8 mouse cellular contexts compared by ENCODE assay signal in genomic region chr17:45563216-45563615, GRCm38 (mm10). TPM values are rescaled to one million over a fixed set of nuclear protein-coding genes. Genes with fewer than 3 reads are reported as not detected.
A peak's percentile ranks its signal among the peaks of the same experiment; 100 is the strongest.
DNase-seq lines count a peak whose midpoint lies in the region; ATAC-seq and TF ChIP-seq lines count a peak whose summit lies in the region.

No protein-coding gene starts in this region.

- no peaks in the 10 kb centered on the region for H3K27me3 ChIP-seq in heart, adult 2 months (ENCODE audit: control insufficient read depth, insufficient read depth, low read length)
- H3K27me3 ChIP-seq in stomach, embryonic 14.5 days (ENCODE audit: control insufficient read depth, insufficient read depth, low read length): no peaks in the 10 kb centered on the region
- no peaks in the 10 kb centered on the region for H3K27me3 ChIP-seq in stomach, postnatal 0 days (ENCODE audit: control insufficient read depth, insufficient read depth, low read length)
- peaks cover under 1% of the 10 kb centered on the region; the same call in 1 of the 2 replicates for H3K27me3 ChIP-seq in limb, embryonic 12.5 days
- no peaks in the 10 kb centered on the region for H3K27me3 ChIP-seq in splenic B cell, adult 2 months (ENCODE audit: control insufficient read depth, insufficient read depth, low read length, poor library complexity, severe bottlenecking)

- H3K4me3 ChIP-seq in heart, adult 2 months: no peak overlapping the region
- no peak overlapping the region for H3K4me3 ChIP-seq in stomach, embryonic 14.5 days (ENCODE audit: low read depth, low read length)
- no peak overlapping the region for H3K4me3 ChIP-seq in stomach, postnatal 0 days (ENCODE audit: low read depth, low read length)
- no peak overlapping the region for H3K4me3 ChIP-seq in limb, embryonic 12.5 days (replicated peaks)

- no peak for TF ChIP-seq CTCF in heart, adult 2 months (IDR thresholded peaks at IDR 0.05)
- no peak for TF ChIP-seq CTCF in stomach, postnatal 0 days (IDR thresholded peaks at IDR 0.05; ENCODE audit: low read depth)

- peaks cover 3% of the 10 kb centered on the region; the same call in 1 of the 2 replicates for H3K36me3 ChIP-seq in heart, adult 2 months (ENCODE audit: control insufficient read depth, insufficient read depth, low read length)
- peaks cover 23% of the 10 kb centered on the region for H3K36me3 ChIP-seq in stomach, embryonic 14.5 days (ENCODE audit: control insufficient read depth, insufficient read depth, low read length)
- peaks cover 11% of the 10 kb centered on the region for H3K36me3 ChIP-seq in stomach, postnatal 0 days (ENCODE audit: control insufficient read depth, insufficient read depth, low read length)
- peaks cover 40% of the 10 kb centered on the region for H3K36me3 ChIP-seq in limb, embryonic 12.5 days
- H3K36me3 ChIP-seq in splenic B cell, adult 2 months (ENCODE audit: control insufficient read depth, insufficient read depth, low read length, poor library complexity, severe bottlenecking): peaks cover 15% of the 10 kb centered on the region

- no peak overlapping the region for H3K9ac ChIP-seq in heart, adult 2 months (ENCODE audit: low read depth, low read length)
- no peak overlapping the region for H3K9ac ChIP-seq in stomach, embryonic 14.5 days (replicated peaks; ENCODE audit: low read depth, low read length)
- no peak overlapping the region for H3K9ac ChIP-seq in stomach, postnatal 0 days (ENCODE audit: low read length)
- H3K9ac ChIP-seq in limb, embryonic 12.5 days (replicated peaks): no peak overlapping the region

- H3K27ac ChIP-seq in heart, adult 2 months: peak overlapping the region; percentile 15; the same call in 1 of the 2 replicates
- H3K27ac ChIP-seq in stomach, embryonic 14.5 days (ENCODE audit: low read length): no peak overlapping the region
- H3K27ac ChIP-seq in stomach, postnatal 0 days (replicated peaks): no peak overlapping the region
- H3K27ac ChIP-seq in limb, embryonic 12.5 days: no peak overlapping the region

- no peak for TF ChIP-seq EP300 in heart, adult 2 months (IDR thresholded peaks at IDR 0.05; ENCODE audit: insufficient read depth, low read depth, low read length)
- TF ChIP-seq EP300 in stomach, postnatal 0 days (optimal IDR thresholded peaks at IDR 0.05): no peak

- H3K9me3 ChIP-seq in stomach, embryonic 14.5 days (ENCODE audit: control insufficient read depth, low read depth, low read length): no peaks in the 10 kb centered on the region
- H3K9me3 ChIP-seq in stomach, postnatal 0 days (ENCODE audit: control insufficient read depth, low read length): no peaks in the 10 kb centered on the region
- H3K9me3 ChIP-seq in limb, embryonic 12.5 days: no peaks in the 10 kb centered on the region

- peak overlapping the region; percentile 99; the same call in 1 of the 2 replicates for H3K4me2 ChIP-seq in stomach, embryonic 14.5 days (replicated peaks; ENCODE audit: low read depth, low read length)
- no peak overlapping the region for H3K4me2 ChIP-seq in stomach, postnatal 0 days (replicated peaks; ENCODE audit: low read depth)
- H3K4me2 ChIP-seq in limb, embryonic 12.5 days: peak overlapping the region; percentile 97

- H3K79me2 ChIP-seq in heart, adult 2 months (replicated peaks; ENCODE audit: control insufficient read depth, insufficient read depth, low read length): no peaks in the 10 kb centered on the region

- no peak for TF ChIP-seq POLR2A in heart, adult 2 months (IDR thresholded peaks at IDR 0.05; ENCODE audit: insufficient read depth, low read depth, low read length)

- intact Hi-C loops in heart, adult 2 months (cut with DNase I): no loop called here
- intact Hi-C loops in heart, postnatal 25 days (cut with DNase I): loop anchor here (10.0 kb wide), 1 partner anchor 472 kb away; the partner anchor contains the start of gene Vegfa

- 65% methylated on average over 12 of the region's 12 CpGs for WGBS in heart, adult 2 months
- WGBS in stomach, embryonic 14.5 days: 74% methylated on average over 12 of the region's 12 CpGs
- WGBS in stomach, postnatal 0 days: 75% methylated on average over 12 of the region's 12 CpGs
- 77% methylated on average over 12 of the region's 12 CpGs for WGBS in limb, embryonic 12.5 days

- DNase-seq in heart, adult 2 months: no peak
- DNase-seq in heart, postnatal 25 days (ENCODE audit: low spot score): no peak
- DNase-seq in stomach, postnatal 0 days (ENCODE audit: low spot score): no peak
- peak; percentile 77 for DNase-seq in splenic B cell, adult 2 months (ENCODE audit: low read depth, low spot score)
- no peak for DNase-seq in gastrocnemius, postnatal 10 days
- no peak for DNase-seq in gastrocnemius, postnatal 25 days

- no peak for ATAC-seq in stomach, embryonic 14.5 days (ENCODE audit: insufficient number of reproducible peaks, insufficient read depth, low FRiP score, low read depth)
- no peak for ATAC-seq in stomach, postnatal 0 days (ENCODE audit: low FRiP score, low TSS enrichment)
- no peak for ATAC-seq in limb, embryonic 12.5 days (ENCODE audit: insufficient number of reproducible peaks, insufficient read depth, low FRiP score, low TSS enrichment, low read depth)

- H3K4me1 ChIP-seq in heart, adult 2 months (ENCODE audit: control insufficient read depth, insufficient read depth, low read length): peaks cover 3% of the 10 kb centered on the region
- peaks cover 12% of the 10 kb centered on the region; the same call in 1 of the 2 replicates for H3K4me1 ChIP-seq in stomach, embryonic 14.5 days (ENCODE audit: control insufficient read depth, insufficient read depth, low read length)
- H3K4me1 ChIP-seq in stomach, postnatal 0 days (replicated peaks; ENCODE audit: control insufficient read depth, insufficient read depth): no peaks in the 10 kb centered on the region
- H3K4me1 ChIP-seq in limb, embryonic 12.5 days (replicated peaks): peaks cover 16% of the 10 kb centered on the region

RNA-seq across cellular contexts. Expression of gene Slc35b2, which starts 0.5 kb away (rescaled TPM):
- 10 to 100 TPM; 23.4 to 24.0 TPM for total RNA-seq in heart, adult 2 months (2021)
- polyA plus RNA-seq in heart, adult 2 months (2012; rRNA removed): 45.1 and 49.2 TPM in 2 replicates
- total RNA-seq in heart, postnatal 25 days (2021): 10 to 100 TPM; 23.7 to 24.3 TPM
- 117 and 120 TPM in 2 replicates for polyA plus RNA-seq in stomach, embryonic 14.5 days (2014; fragmentation: Nextera tagmentation; extraction: Ambion mirVana)
- 72.7 and 76.8 TPM in 2 replicates for polyA plus RNA-seq in stomach, postnatal 0 days (2015; fragmentation: Nextera tagmentation; extraction: Ambion mirVana)
- 96.9 and 106 TPM in 2 replicates for polyA plus RNA-seq in limb, embryonic 12.5 days (2016; fragmentation: Nextera tagmentation; extraction: Ambion mirVana)
- total RNA-seq in gastrocnemius, postnatal 10 days (2021): 10 to 100 TPM; 29.9 to 39.3 TPM
- 10 to 100 TPM; 17.5 to 21.5 TPM for total RNA-seq in gastrocnemius, postnatal 25 days (2021)

RNA-seq across cellular contexts. Expression of gene Nfkbie, which starts 7.7 kb away (rescaled TPM):
- 1 to 10 TPM; 1.1 TPM for total RNA-seq in heart, adult 2 months (2021)
- polyA plus RNA-seq in heart, adult 2 months (2012; rRNA removed): 1.6 and 2.2 TPM in 2 replicates
- 1 to 10 TPM; 1.3 to 1.4 TPM for total RNA-seq in heart, postnatal 25 days (2021)
- 3.7 and 4.2 TPM in 2 replicates for polyA plus RNA-seq in stomach, embryonic 14.5 days (2014; fragmentation: Nextera tagmentation; extraction: Ambion mirVana)
- polyA plus RNA-seq in stomach, postnatal 0 days (2015; fragmentation: Nextera tagmentation; extraction: Ambion mirVana): 1.6 and 2.0 TPM in 2 replicates
- polyA plus RNA-seq in limb, embryonic 12.5 days (2016; fragmentation: Nextera tagmentation; extraction: Ambion mirVana): 6.5 and 6.6 TPM in 2 replicates
- 1 to 10 TPM; 1.3 to 2.3 TPM for total RNA-seq in gastrocnemius, postnatal 10 days (2021)
- under 1 TPM; 0.48 to 0.69 TPM for total RNA-seq in gastrocnemius, postnatal 25 days (2021)

RNA-seq across cellular contexts. Expression of gene Hsp90ab1, which starts 9.9 kb away (rescaled TPM):
- 1,000 to 10,000 TPM; 1,183 to 1,319 TPM for total RNA-seq in heart, adult 2 months (2021)
- 464 and 736 TPM in 2 replicates for polyA plus RNA-seq in heart, adult 2 months (2012; rRNA removed)
- total RNA-seq in heart, postnatal 25 days (2021): 1,000 to 10,000 TPM; 1,042 to 1,257 TPM
- polyA plus RNA-seq in stomach, embryonic 14.5 days (2014; fragmentation: Nextera tagmentation; extraction: Ambion mirVana): 1,573 and 1,607 TPM in 2 replicates
- polyA plus RNA-seq in stomach, postnatal 0 days (2015; fragmentation: Nextera tagmentation; extraction: Ambion mirVana): 715 and 750 TPM in 2 replicates
- 1,474 and 1,563 TPM in 2 replicates for polyA plus RNA-seq in limb, embryonic 12.5 days (2016; fragmentation: Nextera tagmentation; extraction: Ambion mirVana)
- total RNA-seq in gastrocnemius, postnatal 10 days (2021): 100 to 1,000 TPM; 900 to 909 TPM
- 100 to 1,000 TPM; 839 to 859 TPM for total RNA-seq in gastrocnemius, postnatal 25 days (2021)

RNA-seq across cellular contexts. Expression of gene Tmem151b, which starts 13.7 kb away (rescaled TPM):
- total RNA-seq in heart, adult 2 months (2021): under 1 TPM in 1 of 2 experiments, not detected in 1; 0.07 TPM
- 0.04 and 0.06 TPM in 2 replicates for polyA plus RNA-seq in heart, adult 2 months (2012; rRNA removed)
- total RNA-seq in heart, postnatal 25 days (2021): under 1 TPM in 1 of 2 experiments, not detected in 1; 0.05 TPM
- 1.8 and 2.6 TPM in 2 replicates for polyA plus RNA-seq in stomach, embryonic 14.5 days (2014; fragmentation: Nextera tagmentation; extraction: Ambion mirVana)
- 0.41 and 0.63 TPM in 2 replicates for polyA plus RNA-seq in stomach, postnatal 0 days (2015; fragmentation: Nextera tagmentation; extraction: Ambion mirVana)
- 7.7 and 9.7 TPM in 2 replicates for polyA plus RNA-seq in limb, embryonic 12.5 days (2016; fragmentation: Nextera tagmentation; extraction: Ambion mirVana)
- under 1 TPM; 0.09 to 0.36 TPM for total RNA-seq in gastrocnemius, postnatal 10 days (2021)
- total RNA-seq in gastrocnemius, postnatal 25 days (2021): not detected

RNA-seq across cellular contexts. Expression of gene Slc29a1, which starts 36.2 kb away (rescaled TPM):
- total RNA-seq in heart, adult 2 months (2021): 10 to 100 TPM; 80.3 to 84.6 TPM
- 160 and 184 TPM in 2 replicates for polyA plus RNA-seq in heart, adult 2 months (2012; rRNA removed)
- total RNA-seq in heart, postnatal 25 days (2021): 10 to 100 TPM; 77.9 to 78.4 TPM
- 72.2 and 73.0 TPM in 2 replicates for polyA plus RNA-seq in stomach, embryonic 14.5 days (2014; fragmentation: Nextera tagmentation; extraction: Ambion mirVana)
- polyA plus RNA-seq in stomach, postnatal 0 days (2015; fragmentation: Nextera tagmentation; extraction: Ambion mirVana): 49.4 and 55.3 TPM in 2 replicates
- polyA plus RNA-seq in limb, embryonic 12.5 days (2016; fragmentation: Nextera tagmentation; extraction: Ambion mirVana): 55.4 and 58.7 TPM in 2 replicates
- 100 to 1,000 TPM in 1 of 2 experiments, 10 to 100 TPM in 1; 97.4 to 114 TPM for total RNA-seq in gastrocnemius, postnatal 10 days (2021)
- 10 to 100 TPM; 41.4 to 42.2 TPM for total RNA-seq in gastrocnemius, postnatal 25 days (2021)
